Mouse (Mus musculus): ENCODE data around the gene Enpp1. TPM values are rescaled to one million over a fixed set of nuclear protein-coding genes. Genes with fewer than 3 reads are reported as not detected.

The Enpp1 gene
- polyA plus RNA-seq, 1 experiment, result 0.89 TPM

DNA sequence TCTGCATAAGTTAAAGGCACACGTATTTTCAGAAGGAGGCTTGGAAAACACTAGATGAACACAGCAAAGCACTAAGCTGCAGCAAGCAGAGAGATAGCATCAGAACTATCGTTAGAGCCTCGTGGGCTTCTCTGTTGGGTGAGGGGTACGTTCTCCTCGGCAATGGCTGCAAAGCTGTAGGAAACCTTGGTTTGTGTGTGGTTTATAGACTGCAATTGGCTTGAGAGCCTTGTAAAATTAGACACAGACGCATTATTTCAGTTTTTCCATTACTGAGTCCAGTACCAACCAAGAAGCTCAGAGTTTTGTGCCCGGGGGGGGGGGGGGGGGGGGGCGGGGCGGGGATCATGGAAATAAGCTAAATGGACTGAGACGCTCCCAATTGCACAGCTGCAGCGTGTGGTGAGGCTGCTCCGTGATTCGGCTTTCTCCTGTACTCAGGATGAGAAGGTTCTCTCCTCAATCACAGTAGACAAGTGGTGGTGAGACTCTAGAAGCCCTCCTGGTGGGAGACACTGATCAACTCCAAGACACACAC lies 31.1 kb upstream of the Enpp1 start:
- DNase-seq, result no peak
- no peak overlapping the region for H3K4me3 ChIP-seq (ENCODE audit: control insufficient read depth, insufficient read depth, low read length)
- H3K27me3 ChIP-seq (ENCODE audit: control insufficient read depth, insufficient read depth, low read length), result no peaks in the 10 kb centered on the region
- H3K4me1 ChIP-seq (replicated peaks; ENCODE audit: control insufficient read depth, insufficient read depth, low read length), result no peaks in the 10 kb centered on the region
- no peaks in the 10 kb centered on the region for H3K36me3 ChIP-seq (ENCODE audit: control insufficient read depth, insufficient read depth, low read length)
- WGBS, result 87% methylated on average over 13 of the region's 13 CpGs
- TF ChIP-seq CTCF (IDR thresholded peaks at IDR 0.05; ENCODE audit: borderline replicate concordance, control insufficient read depth, extremely low read depth, insufficient read depth, low read length, poor library complexity) (no peak), POLR2A (IDR thresholded peaks at IDR 0.05; ENCODE audit: control insufficient read depth, extremely low read depth, insufficient read depth, low read length, poor library complexity) (no peak)
- H3K27ac ChIP-seq (ENCODE audit: control insufficient read depth, insufficient read depth, low read length), result no peak overlapping the region

GRCm38 (mm10) chr10:24741229-24742198 lies 29.6 kb upstream of the Enpp1 start:
- no peak for DNase-seq
- H3K27me3 ChIP-seq (ENCODE audit: control insufficient read depth, insufficient read depth, low read length), result no peaks in the 10 kb centered on the region
- no peak overlapping the region for H3K27ac ChIP-seq (ENCODE audit: control insufficient read depth, insufficient read depth, low read length)
- no peaks in the 10 kb centered on the region for H3K4me1 ChIP-seq (replicated peaks; ENCODE audit: control insufficient read depth, insufficient read depth, low read length)
- H3K4me3 ChIP-seq (ENCODE audit: control insufficient read depth, insufficient read depth, low read length), result no peak overlapping the region
- WGBS, result 79% methylated on average over 7 of the region's 7 CpGs
- no peaks in the 10 kb centered on the region for H3K36me3 ChIP-seq (ENCODE audit: control insufficient read depth, insufficient read depth, low read length)
- TF ChIP-seq POLR2A (IDR thresholded peaks at IDR 0.05; ENCODE audit: control insufficient read depth, extremely low read depth, insufficient read depth, low read length, poor library complexity) (no peak), CTCF (IDR thresholded peaks at IDR 0.05; ENCODE audit: borderline replicate concordance, control insufficient read depth, extremely low read depth, insufficient read depth, low read length, poor library complexity) (no peak)

DNA sequence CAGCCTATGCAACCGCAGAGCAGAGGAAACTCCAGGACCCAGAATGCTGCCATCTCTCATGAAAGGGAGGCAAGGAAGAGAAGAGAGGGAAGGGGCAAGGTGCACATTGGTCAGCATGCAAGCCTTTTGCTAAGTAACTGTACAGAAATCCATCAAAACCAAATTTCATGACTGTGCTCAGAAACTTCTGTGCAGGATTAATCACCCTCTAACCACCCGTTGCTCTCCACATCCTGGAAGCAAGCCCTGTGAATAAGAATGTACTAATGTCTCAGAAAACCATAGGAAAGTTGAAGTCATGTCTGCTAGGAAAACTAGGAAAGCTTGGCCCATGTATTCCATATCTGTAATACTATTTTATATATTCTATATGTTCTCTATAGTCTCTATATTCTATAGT lies 27.2 kb upstream of the Enpp1 start:
- Histone ChIP-seq H3K36me3 (ENCODE audit: control insufficient read depth, insufficient read depth, low read length) (no peaks in the 10 kb centered on the region), H3K4me3 (ENCODE audit: control insufficient read depth, insufficient read depth, low read length) (no peak overlapping the region), H3K27ac (ENCODE audit: control insufficient read depth, insufficient read depth, low read length) (no peak overlapping the region), H3K27me3 (ENCODE audit: control insufficient read depth, insufficient read depth, low read length) (no peaks in the 10 kb centered on the region), H3K4me1 (replicated peaks; ENCODE audit: control insufficient read depth, insufficient read depth, low read length) (no peaks in the 10 kb centered on the region)
- no peak for DNase-seq
- TF ChIP-seq CTCF (IDR thresholded peaks at IDR 0.05; ENCODE audit: borderline replicate concordance, control insufficient read depth, extremely low read depth, insufficient read depth, low read length, poor library complexity) (no peak), POLR2A (IDR thresholded peaks at IDR 0.05; ENCODE audit: control insufficient read depth, extremely low read depth, insufficient read depth, low read length, poor library complexity) (no peak)
- WGBS, result 64% methylated on average over 2 of the region's 2 CpGs

DNA sequence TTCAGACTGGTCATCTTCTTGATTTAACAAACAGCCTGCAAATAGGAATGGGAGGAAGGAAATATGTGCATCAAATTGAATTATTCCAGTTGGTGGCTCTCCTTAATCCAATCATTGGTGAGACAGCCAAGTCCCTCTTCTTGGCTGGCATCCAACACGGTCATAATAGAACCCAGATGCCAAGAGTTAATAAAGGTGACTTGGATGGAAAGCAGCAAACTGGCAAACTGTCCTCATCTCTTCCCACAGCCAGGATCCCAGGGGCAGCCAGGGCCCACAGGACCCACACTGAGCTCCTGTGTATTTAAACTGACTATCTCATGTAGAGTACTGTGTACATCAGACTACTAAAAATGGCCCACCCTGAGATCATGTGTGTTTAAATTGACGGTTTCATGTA lies 26.5 kb upstream of the Enpp1 start:
- WGBS, result 96% methylated on average over 2 of the region's 2 CpGs

DNA sequence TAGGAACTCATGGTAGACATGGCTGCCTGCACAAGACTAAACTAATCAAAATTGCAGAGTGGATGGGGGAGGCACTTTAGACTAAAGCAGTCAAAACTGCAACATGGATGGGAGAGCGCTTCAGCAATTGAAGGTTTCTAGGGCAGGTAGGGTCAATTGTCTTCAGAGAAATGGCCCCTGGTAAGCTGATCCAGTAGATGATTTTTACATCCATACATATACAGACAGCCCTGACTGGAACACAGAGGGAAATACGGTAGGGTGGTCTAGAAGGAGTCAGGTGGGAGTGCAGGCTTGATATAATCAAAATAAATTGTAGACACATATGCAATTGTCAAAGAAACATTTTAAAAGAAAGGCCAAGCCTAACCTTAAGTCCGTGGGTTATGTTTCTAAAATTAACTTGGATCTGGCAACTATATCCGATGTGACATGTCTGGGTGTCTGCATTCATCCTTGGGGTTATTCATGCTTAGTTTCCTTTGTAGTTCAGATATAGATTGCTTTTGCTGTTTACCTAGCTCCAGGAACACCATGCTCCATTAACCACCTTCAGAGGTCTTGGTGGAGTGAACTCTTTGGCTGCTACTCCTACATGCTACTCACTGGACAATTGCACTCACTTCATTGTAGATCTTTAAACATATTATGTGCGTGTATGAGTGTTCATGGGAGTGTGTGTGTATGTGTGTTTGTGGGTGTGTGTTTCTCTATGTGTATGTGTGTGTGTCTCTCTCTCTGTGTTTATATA lies 23.2 kb upstream of the Enpp1 start:
- Histone ChIP-seq H3K4me3 (ENCODE audit: control insufficient read depth, insufficient read depth, low read length) (no peak overlapping the region), H3K27ac (ENCODE audit: control insufficient read depth, insufficient read depth, low read length) (no peak overlapping the region), H3K27me3 (ENCODE audit: control insufficient read depth, insufficient read depth, low read length) (no peaks in the 10 kb centered on the region), H3K4me1 (replicated peaks; ENCODE audit: control insufficient read depth, insufficient read depth, low read length) (no peaks in the 10 kb centered on the region), H3K36me3 (ENCODE audit: control insufficient read depth, insufficient read depth, low read length) (no peaks in the 10 kb centered on the region)
- WGBS, result 98% methylated on average over 5 of the region's 5 CpGs
- DNase-seq, result no peak
- TF ChIP-seq CTCF (IDR thresholded peaks at IDR 0.05; ENCODE audit: borderline replicate concordance, control insufficient read depth, extremely low read depth, insufficient read depth, low read length, poor library complexity), result no peak
- no peak for TF ChIP-seq POLR2A (IDR thresholded peaks at IDR 0.05; ENCODE audit: control insufficient read depth, extremely low read depth, insufficient read depth, low read length, poor library complexity)

More for the DNA sequence above, 26.5 kb upstream of the Enpp1 start:
- H3K27me3 ChIP-seq (ENCODE audit: control insufficient read depth, insufficient read depth, low read length), result no peaks in the 10 kb centered on the region
- no peaks in the 10 kb centered on the region for H3K36me3 ChIP-seq (ENCODE audit: control insufficient read depth, insufficient read depth, low read length)
- no peaks in the 10 kb centered on the region for H3K4me1 ChIP-seq (replicated peaks; ENCODE audit: control insufficient read depth, insufficient read depth, low read length)
- H3K27ac ChIP-seq (ENCODE audit: control insufficient read depth, insufficient read depth, low read length), result no peak overlapping the region
- no peak overlapping the region for H3K4me3 ChIP-seq (ENCODE audit: control insufficient read depth, insufficient read depth, low read length)
- DNase-seq, result no peak
- TF ChIP-seq POLR2A (IDR thresholded peaks at IDR 0.05; ENCODE audit: control insufficient read depth, extremely low read depth, insufficient read depth, low read length, poor library complexity), result no peak
- TF ChIP-seq CTCF (IDR thresholded peaks at IDR 0.05; ENCODE audit: borderline replicate concordance, control insufficient read depth, extremely low read depth, insufficient read depth, low read length, poor library complexity), result no peak

GRCm38 (mm10) chr10:24727478-24727877 lies 15.5 kb upstream of the Enpp1 start:
- 75% methylated on average over 4 of the region's 4 CpGs for WGBS

More at GRCm38 (mm10) chr10:24727478-24727877, 15.5 kb upstream of the Enpp1 start:
- H3K27me3 ChIP-seq (ENCODE audit: control insufficient read depth, insufficient read depth, low read length), result no peaks in the 10 kb centered on the region
- DNase-seq, result no peak
- no peaks in the 10 kb centered on the region for H3K36me3 ChIP-seq (ENCODE audit: control insufficient read depth, insufficient read depth, low read length)
- TF ChIP-seq CTCF (IDR thresholded peaks at IDR 0.05; ENCODE audit: borderline replicate concordance, control insufficient read depth, extremely low read depth, insufficient read depth, low read length, poor library complexity), result no peak
- TF ChIP-seq POLR2A (IDR thresholded peaks at IDR 0.05; ENCODE audit: control insufficient read depth, extremely low read depth, insufficient read depth, low read length, poor library complexity), result no peak
- no peaks in the 10 kb centered on the region for H3K4me1 ChIP-seq (replicated peaks; ENCODE audit: control insufficient read depth, insufficient read depth, low read length)
- H3K4me3 ChIP-seq (ENCODE audit: control insufficient read depth, insufficient read depth, low read length), result no peak overlapping the region
- no peak overlapping the region for H3K27ac ChIP-seq (ENCODE audit: control insufficient read depth, insufficient read depth, low read length)
